20 mouse cellular contexts compared by ENCODE assay signal in genomic region chr15:12710036-12710435, GRCm38 (mm10). TPM values are rescaled to one million over a fixed set of nuclear protein-coding genes. Genes with fewer than 3 reads are reported as not detected.
DNase-seq lines count a peak whose midpoint lies in the region; ATAC-seq lines count a peak whose summit lies in the region.
"Had no signal": no experiment of that assay in that cellular context is flagged by ENCODE, and none has a peak within 500 bp of the region (broad histone marks: within the 10 kb centered on the region; RNA-seq: fewer than 3 reads in every experiment).

No protein-coding gene starts in this region.

- H3K9ac ChIP-seq in kidney, embryonic 14.5 days (ENCODE audit: low read depth, low read length), result no peak overlapping the region
- H3K9ac ChIP-seq: embryonic facial prominence, embryonic 13.5 days; hindbrain, embryonic 12.5 days; stomach, embryonic 15.5 days had no signal

- no peaks in the 10 kb centered on the region for H3K27me3 ChIP-seq in heart, embryonic 10.5 days (ENCODE audit: insufficient read depth, poor library complexity, severe bottlenecking)
- H3K27me3 ChIP-seq in kidney, embryonic 14.5 days (ENCODE audit: control insufficient read depth, insufficient read depth, low read length), result no peaks in the 10 kb centered on the region
- H3K27me3 ChIP-seq: embryonic facial prominence, embryonic 13.5 days; hindbrain, embryonic 12.5 days; stomach, embryonic 15.5 days had no signal

- no peak overlapping the region for H3K4me2 ChIP-seq in kidney, embryonic 14.5 days (replicated peaks; ENCODE audit: low read depth, low read length)
- H3K4me2 ChIP-seq: embryonic facial prominence, embryonic 13.5 days; hindbrain, embryonic 12.5 days; stomach, embryonic 15.5 days had no signal

- H3K4me3 ChIP-seq in heart, embryonic 10.5 days, result no peak overlapping the region
- H3K4me3 ChIP-seq in kidney, embryonic 14.5 days (ENCODE audit: low read length), result no peak overlapping the region
- H3K4me3 ChIP-seq: embryonic facial prominence, embryonic 13.5 days; hindbrain, embryonic 12.5 days; layer of hippocampus, adult 2 months; stomach, embryonic 15.5 days had no signal

- 0 out of 2 replicates have a peak, but pooled peaks cover 6% of the 10 kb centered on the region for H3K36me3 ChIP-seq in heart, embryonic 10.5 days
- H3K36me3 ChIP-seq in kidney, embryonic 14.5 days (ENCODE audit: control insufficient read depth, insufficient read depth, low read length), result no peaks in the 10 kb centered on the region
- H3K36me3 ChIP-seq: hindbrain, embryonic 12.5 days; stomach, embryonic 15.5 days had no signal

- peaks cover 8% of the 10 kb centered on the region; the same call in 1 of the 2 replicates for H3K4me1 ChIP-seq in heart, embryonic 10.5 days
- no peaks in the 10 kb centered on the region for H3K4me1 ChIP-seq in kidney, embryonic 14.5 days (ENCODE audit: control insufficient read depth, insufficient read depth, low read length)
- H3K4me1 ChIP-seq: stomach, embryonic 15.5 days had no signal

- no peaks in the 10 kb centered on the region for H3K9me3 ChIP-seq in heart, embryonic 10.5 days
- no peaks in the 10 kb centered on the region for H3K9me3 ChIP-seq in kidney, embryonic 14.5 days (ENCODE audit: control insufficient read depth, low read length)
- H3K9me3 ChIP-seq: hindbrain, embryonic 12.5 days; stomach, embryonic 15.5 days had no signal

- ATAC-seq in kidney, embryonic 14.5 days (ENCODE audit: low FRiP score, low TSS enrichment), result no peak
- ATAC-seq: forebrain, embryonic 14.5 days; lung, postnatal 0 days had no signal

- DNase-seq in heart, postnatal 4 days, result peak; percentile 35
- DNase-seq in heart, embryonic 10.5 days (ENCODE audit: low spot score), result no peak
- peak; percentile 26 for DNase-seq in cerebellum, adult 9-11 months
- DNase-seq in gastrocnemius, adult 8-10 months (ENCODE audit: low spot score in 2 of 2), result peak; percentile 34 to 54
- no peak for DNase-seq in ovary, adult 18-20 months (ENCODE audit: low spot score)
- DNase-seq in frontal cortex, postnatal 25 days (ENCODE audit: low spot score in 2 of 2), result no peak
- DNase-seq: kidney, adult 18-20 months; kidney, postnatal 14 days; liver; midbrain, embryonic 14.5 days; right cerebral cortex, postnatal 14 days; thymus, adult 18-20 months; thymus, postnatal 4 days had no signal

- no peak overlapping the region for H3K27ac ChIP-seq in heart, embryonic 10.5 days
- no peak overlapping the region for H3K27ac ChIP-seq in kidney, embryonic 14.5 days (ENCODE audit: low read depth, low read length)
- H3K27ac ChIP-seq: embryonic facial prominence, embryonic 13.5 days; hindbrain, embryonic 12.5 days; layer of hippocampus, adult 2 months; stomach, embryonic 15.5 days had no signal

- 92% methylated on average over 3 of the region's 3 CpGs for WGBS in heart, embryonic 10.5 days
- 97% methylated on average over 3 of the region's 3 CpGs for WGBS in kidney, embryonic 14.5 days

RNA-seq across cellular contexts. Expression of gene Pdzd2, which starts 29.7 kb away (rescaled TPM):
- 100 to 1,000 TPM; 178 to 205 TPM for total RNA-seq in heart, postnatal 4 days (2021)
- polyA plus RNA-seq in heart, embryonic 10.5 days (2016; fragmentation: Nextera tagmentation; extraction: Ambion mirVana), result 7.3 and 10.7 TPM in 2 replicates
- 10 to 100 TPM; 12.9 to 17.2 (median 16.0) TPM for total RNA-seq in gastrocnemius, adult 8-10 months (2022)
- 36.5 and 43.7 TPM in 2 replicates for polyA plus RNA-seq in kidney, embryonic 14.5 days (2014; fragmentation: Nextera tagmentation; extraction: Ambion mirVana)

Comparison
In these comparisons a context has a peak if more than half of its experiments do, and no peak if none do; other contexts are left out.
1. DNase-seq: peak in heart, postnatal 4 days (single experiment), cerebellum, adult 9-11 months (single experiment) and gastrocnemius, adult 8-10 months (2 of 2); none in heart, embryonic 10.5 days (single experiment), ovary, adult 18-20 months (single experiment) and frontal cortex, postnatal 25 days (0 of 2).
2. RNA of gene Pdzd2, which starts 29.7 kb away (total RNA-seq): 178 to 205 TPM in heart, postnatal 4 days; 12.9 to 17.2 TPM in gastrocnemius, adult 8-10 months; every median in the first group is over 4 times any median in the second.